Mouse (Mus musculus) heart, postnatal 0 days (tissue): ENCODE measurements around the gene Gm4744. TPM values are rescaled to one million over a fixed set of nuclear protein-coding genes. Genes with fewer than 3 reads are reported as not detected.
"Not testable (repeated sequence)": the region's sequence is repeated elsewhere in the genome, so short reads cannot be mapped to it uniquely, and the experiment has no call there.

ENCODE experiments used
- ATAC-seq: fragments of 200-750 bp; cut with Nextera tagmentation; 2 replicates; pipeline ENCODE4 v1.8.0; 2017; ENCODE audit warnings: low read depth, moderate number of reproducible peaks, moderate library complexity; ENCODE audit not compliant: insufficient read depth
- DNase-seq: peaks from one replicate; pipeline ENCODE4 v3.0.0-alpha.2; 2016; ENCODE audit warnings: low spot score
- H3K27ac ChIP-seq: fragments of 300-500 bp; sonication (generic); 2 replicates; pipeline ENCODE4 v1.5.1; 2014; ENCODE audit warnings: low read depth, mild to moderate bottlenecking
- H3K27me3 ChIP-seq: fragments of 300-500 bp; sonication (generic); 2 replicates; pipeline ENCODE4 v1.6.1; 2014; ENCODE audit warnings: low read length, mixed read lengths; ENCODE audit not compliant: control insufficient read depth, insufficient read depth
- H3K36me3 ChIP-seq: fragments of 300-500 bp; sonication (generic); replicated peaks from 2 replicates; pipeline ENCODE4 v1.6.1; 2014; ENCODE audit warnings: low read length, mixed read lengths; ENCODE audit not compliant: control insufficient read depth, insufficient read depth
- H3K4me1 ChIP-seq: fragments of 300-500 bp; sonication (generic); 2 replicates; pipeline ENCODE4 v1.6.1; 2014; ENCODE audit warnings: antibody characterized with exemption; ENCODE audit not compliant: control insufficient read depth, insufficient read depth
- H3K4me2 ChIP-seq: fragments of 300-500 bp; sonication (generic); 2 replicates; pipeline ENCODE4 v1.6.1; 2014; ENCODE audit warnings: low read depth, mild to moderate bottlenecking, low read length, moderate library complexity
- H3K4me3 ChIP-seq: fragments of 300-500 bp; sonication (generic); 2 replicates; pipeline ENCODE4 v1.5.1; 2014; ENCODE audit warnings: low read depth, low read length
- H3K9ac ChIP-seq: fragments of 300-500 bp; sonication (generic); replicated peaks from 2 replicates; pipeline ENCODE4 v1.6.1; 2014; ENCODE audit warnings: low read depth, low read length, mixed read lengths
- H3K9me3 ChIP-seq: fragments of 300-500 bp; sonication (generic); replicated peaks from 2 replicates; pipeline ENCODE4 v1.6.1; 2016; ENCODE audit warnings: low read length; ENCODE audit not compliant: control insufficient read depth
- CTCF ChIP-seq: IDR thresholded peaks from 2 replicates; pipeline ENCODE4 v1.5.1; 2016; ENCODE audit warnings: antibody characterized with exemption, control low read depth, low read depth
- EP300 ChIP-seq: IDR thresholded peaks from 2 replicates; pipeline ENCODE4 v1.6.1; 2016; ENCODE audit warnings: antibody characterized with exemption, low read depth
- WGBS: fragments of 180-500 bp; shearing (Covaris S2); extraction: QIAGEN DNeasy Blood & Tissue Kit; methylation state at CpG from one replicate; pipeline ENCODE4 v1.1.7; 2014; 5-methylcytosine and 5-hydroxymethylcytosine counted together
- polyA plus RNA-seq: library from polyadenylated mRNA; unstranded; fragments of >200 nt; fragmentation: Nextera tagmentation; extraction: Ambion mirVana; gene quantifications from 2 replicates; pipeline ENCODE4 v1.2.1, GENCODE M21; 2015
- total RNA-seq: library from RNA; depleted of rRNA; stranded (reverse); fragments of >200 nt; gene quantifications from 2 replicates; pipeline ENCODE4 v1.2.3, GENCODE M21; 2014; ENCODE audit warnings: low replicate concordance; rRNA removed

Gene Gm4744
- not detected in 2 replicates for total RNA-seq
- not detected in 2 replicates for polyA plus RNA-seq

- DNase-seq: no peak
- TF ChIP-seq EP300: no peak
- TF ChIP-seq CTCF: no peak
- no peaks in the 10 kb centered on the region for H3K9me3 ChIP-seq
- no peaks in the 10 kb centered on the region for H3K36me3 ChIP-seq
- H3K27me3 ChIP-seq: no peaks in the 10 kb centered on the region
- H3K9ac ChIP-seq: no peak within 1 kb of the TSS
- H3K4me1 ChIP-seq: no peaks in the 10 kb centered on the region
- no peak within 1 kb of the TSS for H3K27ac ChIP-seq
- no peak within 1 kb of the TSS for H3K4me3 ChIP-seq
- H3K4me2 ChIP-seq: no peak within 1 kb of the TSS
- ATAC-seq: no peak
Observed at GRCm38 (mm10) chr6:40951770-40952169, at the start of gene Gm4744. TSS of gene Gm4744 (minus strand) at chr6:40951870.

GRCm38 (mm10) chr6:40999379-40999778, 47.7 kb upstream of the Gm4744 start, which contains the start of gene Gm2663:
TSS of gene Gm2663 (minus strand) at chr6:40999479.
- H3K4me2 ChIP-seq, H3K27me3 ChIP-seq, H3K9ac ChIP-seq, H3K4me1 ChIP-seq, H3K36me3 ChIP-seq, H3K9me3 ChIP-seq, H3K4me3 ChIP-seq, DNase-seq, H3K27ac ChIP-seq, ATAC-seq: not testable (repeated sequence)

DNA sequence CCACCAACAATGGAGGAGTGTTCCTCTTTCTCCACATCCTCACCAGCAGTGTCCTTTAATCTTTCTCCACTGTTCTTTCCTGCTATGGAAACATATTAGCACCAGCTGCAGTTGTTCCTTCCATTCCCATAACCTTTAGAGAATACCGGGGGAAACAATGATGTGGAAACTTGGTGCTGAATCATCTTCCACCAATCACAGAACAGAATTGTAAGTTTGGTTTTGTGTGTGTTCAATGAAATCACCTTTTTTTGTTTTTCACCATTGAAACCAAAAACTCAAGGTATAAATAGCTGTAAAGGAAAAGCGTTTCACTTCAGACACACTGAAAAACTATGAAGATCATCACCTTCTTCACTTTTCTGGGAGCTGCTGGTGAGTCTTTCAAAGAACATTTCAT, 12.8 kb upstream of the Gm4744 start, which contains the start of gene 1810009J06Rik:
Gene 1810009J06Rik, plus strand, starts transcription at position 301 of the 400 bp plus-strand sequence.
- not testable (repeated sequence) for H3K27ac ChIP-seq, H3K4me3 ChIP-seq, DNase-seq, H3K4me1 ChIP-seq, ATAC-seq, H3K36me3 ChIP-seq, H3K4me2 ChIP-seq, H3K9ac ChIP-seq, H3K27me3 ChIP-seq, H3K9me3 ChIP-seq
- 71% methylated on average over 2 of the region's 2 CpGs for WGBS

DNA sequence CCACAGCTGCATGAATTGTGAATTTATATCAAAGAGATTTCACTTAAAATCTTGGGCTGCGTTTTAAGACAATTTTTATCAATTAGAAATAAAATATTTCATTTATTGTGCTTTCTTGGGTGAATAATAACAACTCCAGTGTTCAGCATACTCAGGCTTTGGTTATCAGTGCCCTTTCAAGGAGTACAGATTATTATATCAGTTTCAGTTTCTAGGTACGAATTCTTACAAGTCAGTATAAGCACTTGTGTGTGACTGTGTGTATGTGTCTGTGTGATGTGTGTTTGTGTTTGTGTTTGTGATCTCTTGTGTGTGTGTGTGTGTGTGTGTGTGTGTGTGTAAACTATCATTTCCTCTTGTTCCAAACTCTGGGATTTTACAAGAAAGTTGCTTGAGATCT, 2.0 kb upstream of the Gm4744 start:
- Histone ChIP-seq H3K36me3 (no peaks in the 10 kb centered on the region), H3K27ac (no peak overlapping the region), H3K27me3 (no peaks in the 10 kb centered on the region), H3K4me3 (no peak overlapping the region), H3K4me2 (no peak overlapping the region), H3K9me3 (no peaks in the 10 kb centered on the region), H3K9ac (no peak overlapping the region), H3K4me1 (no peaks in the 10 kb centered on the region)
- 29% methylated on average over 2 of the region's 2 CpGs for WGBS
- TF ChIP-seq EP300: no peak
- TF ChIP-seq CTCF: no peak
- ATAC-seq: no peak
- no peak for DNase-seq

DNA sequence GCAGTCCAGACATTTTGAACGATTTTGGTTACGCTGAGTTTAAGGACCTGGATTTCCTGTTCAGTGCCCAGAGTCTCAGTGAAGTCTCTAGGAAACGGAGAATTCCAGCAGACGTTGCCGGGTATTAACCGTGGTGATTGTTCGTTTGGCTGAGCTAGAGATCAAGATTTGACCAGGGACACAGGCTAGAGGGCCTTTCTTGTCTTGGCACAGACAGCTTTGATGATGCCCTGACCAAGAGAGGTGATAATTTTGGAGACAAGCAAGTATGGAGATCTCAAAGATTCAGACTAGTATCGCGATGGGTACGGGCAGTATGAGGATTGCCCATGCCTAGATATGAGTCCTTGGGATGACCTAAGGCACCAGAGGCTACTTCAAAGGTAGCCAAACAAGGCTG, 11.2 kb downstream of the Gm4744 start, which contains the start of gene 1700074P13Rik:
Gene 1700074P13Rik, minus strand, starts transcription at position 101 of the 400 bp plus-strand sequence.
- no peak for ATAC-seq
- H3K27me3 ChIP-seq: no peaks in the 10 kb centered on the region
- H3K36me3 ChIP-seq: no peaks in the 10 kb centered on the region
- no peak within 1 kb of the TSS for H3K9ac ChIP-seq
- no peak for DNase-seq
- no peak within 1 kb of the TSS for H3K4me3 ChIP-seq
- no peak within 1 kb of the TSS for H3K27ac ChIP-seq
- 83% methylated on average over 10 of the region's 10 CpGs for whole genome bisulfite sequencing
- H3K9me3 ChIP-seq: no peaks in the 10 kb centered on the region
- no peak within 1 kb of the TSS for H3K4me2 ChIP-seq
- TF ChIP-seq CTCF: no peak
- TF ChIP-seq EP300: no peak
- no peaks in the 10 kb centered on the region for H3K4me1 ChIP-seq

DNA sequence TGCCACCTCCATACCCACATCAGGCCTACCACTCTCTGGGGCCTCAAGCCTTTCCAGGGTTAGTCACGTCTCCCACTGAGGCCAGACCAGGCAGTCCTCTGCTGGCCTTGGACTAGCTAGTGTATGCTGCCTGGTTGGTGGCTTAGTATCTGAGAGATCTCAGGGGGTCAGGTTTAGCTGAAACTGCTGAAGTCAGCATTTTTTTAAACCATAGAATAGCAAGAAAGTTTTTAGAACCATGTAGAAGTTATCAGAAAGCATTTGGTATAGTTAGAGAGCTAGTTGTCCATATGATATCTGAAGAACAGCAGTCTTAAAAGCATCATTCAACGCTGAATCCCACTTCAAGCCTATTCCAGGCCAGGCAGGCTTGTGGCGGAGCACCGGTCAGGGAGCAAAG, 31.7 kb downstream of the Gm4744 start:
- no peak overlapping the region for H3K9ac ChIP-seq
- 73% methylated on average over 4 of the region's 4 CpGs for WGBS
- no peaks in the 10 kb centered on the region for H3K36me3 ChIP-seq
- no peak overlapping the region for H3K4me2 ChIP-seq
- ATAC-seq: no peak
- DNase-seq: no peak
- H3K27me3 ChIP-seq: no peaks in the 10 kb centered on the region
- no peaks in the 10 kb centered on the region for H3K4me1 ChIP-seq
- H3K9me3 ChIP-seq: no peaks in the 10 kb centered on the region
- TF ChIP-seq CTCF: no peak
- no peak for TF ChIP-seq EP300
- H3K4me3 ChIP-seq: no peak overlapping the region
- H3K27ac ChIP-seq: no peak overlapping the region
